Mouse (Mus musculus): ENCODE results near the gene Hoxd12.

- TF ChIP-seq CTCF (IDR thresholded peaks at IDR 0.05; ENCODE audit: borderline replicate concordance, insufficient read depth, low read length) (no peak), POLR2A (IDR thresholded peaks at IDR 0.05; ENCODE audit: low read depth, low read length) (no peak; the same call in 1 of the 2 replicates)
Measured at GRCm38 (mm10) chr2:74703720-74704392, 29.0 kb downstream of the Hoxd12 start.
